In genomic region chr2:148686862-148687261, GRCm38 (mm10) we compare ENCODE assay signal across 24 mouse cellular contexts. TPM values are rescaled to one million over a fixed set of nuclear protein-coding genes. Genes with fewer than 3 reads are reported as not detected.
A peak's percentile ranks its signal among the peaks of the same experiment; 100 is the strongest.
DNase-seq lines count a peak whose midpoint lies in the region; ATAC-seq and TF ChIP-seq lines count a peak whose summit lies in the region.
"Had no signal": no experiment of that assay in that cellular context is flagged by ENCODE, and none has a peak within 500 bp of the region (broad histone marks: within the 10 kb centered on the region; RNA-seq: fewer than 3 reads in every experiment).

No protein-coding gene starts in this region.

- peak overlapping the region; percentile 89 for H3K27ac ChIP-seq in liver, adult 2 months (replicated peaks; ENCODE audit: insufficient read depth, low read depth, low read length)
- no peak overlapping the region for H3K27ac ChIP-seq in liver, embryonic 11.5 days (ENCODE audit: low read depth, low read length)
- peak overlapping the region; percentile 48; the same call in 1 of the 2 replicates for H3K27ac ChIP-seq in bone marrow macrophage, adult 2 months (ENCODE audit: insufficient read depth, low read depth, low read length)
- no peak overlapping the region for H3K27ac ChIP-seq in lung, postnatal 0 days (ENCODE audit: low read length)
- H3K27ac ChIP-seq: forebrain, embryonic 10.5 days; forebrain, embryonic 13.5 days; gastrocnemius, adult 2 months; hindbrain, embryonic 12.5 days; hindbrain, embryonic 15.5 days had no signal

- peaks cover 56% of the 10 kb centered on the region for H3K4me1 ChIP-seq in liver, adult 2 months (ENCODE audit: control insufficient read depth, insufficient read depth, low read length)
- peaks cover 5% of the 10 kb centered on the region; the same call in 1 of the 2 replicates for H3K4me1 ChIP-seq in liver, embryonic 11.5 days (replicated peaks; ENCODE audit: control insufficient read depth, insufficient read depth, low read length)
- peaks cover 46% of the 10 kb centered on the region for H3K4me1 ChIP-seq in bone marrow macrophage, adult 2 months (ENCODE audit: control insufficient read depth, insufficient read depth, low read length)
- H3K4me1 ChIP-seq in lung, postnatal 0 days (ENCODE audit: insufficient read depth, low read depth, low read length): peaks cover under 1% of the 10 kb centered on the region; the same call in 1 of the 2 replicates

- no peak for ATAC-seq in liver, embryonic 11.5 days (replicated peaks; ENCODE audit: low FRiP score)
- ATAC-seq in lung, postnatal 0 days: peak; percentile 77
- ATAC-seq: forebrain, embryonic 13.5 days; forebrain, embryonic 16.5 days; Patski had no signal

- no peak for TF ChIP-seq EP300 in lung, postnatal 0 days (IDR thresholded peaks at IDR 0.05)

- no peak overlapping the region for H3K9ac ChIP-seq in liver, adult 2 months (ENCODE audit: low read depth, low read length)
- no peak overlapping the region for H3K9ac ChIP-seq in liver, embryonic 11.5 days (ENCODE audit: low read depth, low read length)
- H3K9ac ChIP-seq in lung, postnatal 0 days (replicated peaks; ENCODE audit: low read depth): no peak overlapping the region
- H3K9ac ChIP-seq: forebrain, embryonic 13.5 days; hindbrain, embryonic 12.5 days; hindbrain, embryonic 15.5 days had no signal

- no peak overlapping the region for H3K4me2 ChIP-seq in liver, embryonic 11.5 days
- H3K4me2 ChIP-seq in lung, postnatal 0 days (replicated peaks; ENCODE audit: low read depth, low read length): no peak overlapping the region
- H3K4me2 ChIP-seq: forebrain, embryonic 13.5 days; heart, embryonic 11.5 days; hindbrain, embryonic 12.5 days; hindbrain, embryonic 15.5 days had no signal

- WGBS in liver, adult 2 months: 23% methylated on average over 1 of the region's 1 CpGs
- WGBS in liver, embryonic 11.5 days: 83% methylated on average over 1 of the region's 1 CpGs
- WGBS in lung, postnatal 0 days: 68% methylated on average over 1 of the region's 1 CpGs

- no peak overlapping the region for H3K4me3 ChIP-seq in liver, adult 2 months (ENCODE audit: insufficient read depth, low read depth, low read length)
- no peak overlapping the region for H3K4me3 ChIP-seq in liver, embryonic 11.5 days (ENCODE audit: low read depth, low read length)
- no peak overlapping the region for H3K4me3 ChIP-seq in bone marrow macrophage, adult 2 months (ENCODE audit: insufficient read depth, low read length)
- no peak overlapping the region for H3K4me3 ChIP-seq in lung, postnatal 0 days (ENCODE audit: low read depth, low read length)
- H3K4me3 ChIP-seq: forebrain, embryonic 10.5 days; forebrain, embryonic 13.5 days; gastrocnemius, adult 2 months; hindbrain, embryonic 12.5 days; hindbrain, embryonic 15.5 days had no signal

- H3K79me2 ChIP-seq in liver, adult 2 months (ENCODE audit: control insufficient read depth, insufficient read depth, low read length): peaks cover 17% of the 10 kb centered on the region; the same call in 1 of the 2 replicates

- no peak for TF ChIP-seq CTCF in liver, adult 2 months (IDR thresholded peaks at IDR 0.05; ENCODE audit: low read depth, low read length)
- TF ChIP-seq CTCF in bone marrow macrophage, adult 2 months (IDR thresholded peaks at IDR 0.05; ENCODE audit: low read depth, low read length): no peak
- TF ChIP-seq CTCF in lung, postnatal 0 days (IDR thresholded peaks at IDR 0.05): no peak

- peaks cover 35% of the 10 kb centered on the region for H3K36me3 ChIP-seq in liver, adult 2 months (ENCODE audit: control insufficient read depth, insufficient read depth, low read length)
- peaks cover 28% of the 10 kb centered on the region for H3K36me3 ChIP-seq in liver, embryonic 11.5 days (ENCODE audit: control insufficient read depth, insufficient read depth, low read length)
- H3K36me3 ChIP-seq in lung, postnatal 0 days (ENCODE audit: insufficient read depth, low read length): peaks cover 22% of the 10 kb centered on the region

- H3K27me3 ChIP-seq in liver, adult 2 months (ENCODE audit: control insufficient read depth, insufficient read depth, low read length): no peaks in the 10 kb centered on the region
- no peaks in the 10 kb centered on the region for H3K27me3 ChIP-seq in liver, embryonic 11.5 days (replicated peaks; ENCODE audit: control insufficient read depth, insufficient read depth, low read length)
- H3K27me3 ChIP-seq in lung, postnatal 0 days (replicated peaks; ENCODE audit: insufficient read depth, low read length): no peaks in the 10 kb centered on the region
- H3K27me3 ChIP-seq: CH12.LX; forebrain, embryonic 13.5 days; hindbrain, embryonic 12.5 days; hindbrain, embryonic 15.5 days; Patski had no signal

- H3K9me3 ChIP-seq in liver, embryonic 11.5 days (ENCODE audit: control insufficient read depth, low read length): no peaks in the 10 kb centered on the region
- no peaks in the 10 kb centered on the region for H3K9me3 ChIP-seq in lung, postnatal 0 days (ENCODE audit: low read length)
- H3K9me3 ChIP-seq: forebrain, embryonic 10.5 days; forebrain, embryonic 13.5 days; G1E; hindbrain, embryonic 12.5 days; hindbrain, embryonic 15.5 days had no signal

- no peak for TF ChIP-seq POLR2A in liver, adult 2 months (IDR thresholded peaks at IDR 0.05; ENCODE audit: extremely low read depth, insufficient read depth, low read length)
- no peak for TF ChIP-seq POLR2A in bone marrow macrophage, adult 2 months (IDR thresholded peaks at IDR 0.05; ENCODE audit: borderline replicate concordance, low read depth, low read length)

- DNase-seq in liver, adult 2 months (ENCODE audit: extremely low read depth, low read depth, low spot score): peak; percentile 45
- no peak for DNase-seq in liver, embryonic 11.5 days (ENCODE audit: low spot score)
- peak; percentile 58 for DNase-seq in lung, postnatal 0 days (ENCODE audit: low spot score)
- peak; percentile 54 for DNase-seq in lung, postnatal 25 days (ENCODE audit: low spot score)
- DNase-seq in cerebellum, postnatal 36 days: no peak
- no peak for DNase-seq in frontal cortex, postnatal 14 days (ENCODE audit: low spot score in 2 of 2)
- DNase-seq: adrenal gland, postnatal 10 days; adrenal gland, postnatal 36 days; B cell, adult 2 months; cerebellum, adult 11 months; cerebellum, adult 2 months; cerebellum, postnatal 10 days; gastrocnemius, adult 2 months; gastrocnemius, postnatal 14 days had no signal

RNA-seq across cellular contexts. Expression of gene Gzf1, which starts 6.0 kb away (rescaled TPM):
- total RNA-seq in liver, adult 2 months (2014; rRNA removed): 49.8 and 52.2 TPM in 2 replicates
- 13.7 and 13.9 TPM in 2 replicates for polyA plus RNA-seq in liver, adult 2 months (2012; rRNA removed)
- polyA plus RNA-seq in liver, embryonic 11.5 days (2014; fragmentation: Nextera tagmentation; extraction: Ambion mirVana): 16.7 and 18.4 TPM in 2 replicates
- polyA plus RNA-seq in bone marrow macrophage, adult 2 months (2012; ENCODE audit: insufficient read depth, insufficient read length, missing spikeins): 18.5 and 20.2 TPM in 2 replicates
- 21.3 and 23.7 TPM in 2 replicates for polyA plus RNA-seq in lung, postnatal 0 days (2015; fragmentation: Nextera tagmentation; extraction: Ambion mirVana)

RNA-seq across cellular contexts. Expression of gene Nxt1, which starts 14.5 kb away (rescaled TPM):
- total RNA-seq in liver, adult 2 months (2014; rRNA removed): 10.3 and 13.0 TPM in 2 replicates
- 11.7 and 15.0 TPM in 2 replicates for polyA plus RNA-seq in liver, adult 2 months (2012; rRNA removed)
- 104 and 108 TPM in 2 replicates for polyA plus RNA-seq in liver, embryonic 11.5 days (2014; fragmentation: Nextera tagmentation; extraction: Ambion mirVana)
- polyA plus RNA-seq in bone marrow macrophage, adult 2 months (2012; ENCODE audit: insufficient read depth, insufficient read length, missing spikeins): 20.7 and 22.8 TPM in 2 replicates
- polyA plus RNA-seq in lung, postnatal 0 days (2015; fragmentation: Nextera tagmentation; extraction: Ambion mirVana): 46.2 and 46.4 TPM in 2 replicates

RNA-seq across cellular contexts. Expression of gene Napb, which starts 45.4 kb away (rescaled TPM):
- total RNA-seq in liver, adult 2 months (2014; rRNA removed): 1.7 TPM in 2 replicates
- 0.54 and 0.57 TPM in 2 replicates for polyA plus RNA-seq in liver, adult 2 months (2012; rRNA removed)
- polyA plus RNA-seq in liver, embryonic 11.5 days (2014; fragmentation: Nextera tagmentation; extraction: Ambion mirVana): 1.4 and 1.5 TPM in 2 replicates
- polyA plus RNA-seq in bone marrow macrophage, adult 2 months (2012; ENCODE audit: insufficient read depth, insufficient read length, missing spikeins): 3.4 and 3.7 TPM in 2 replicates
- polyA plus RNA-seq in lung, postnatal 0 days (2015; fragmentation: Nextera tagmentation; extraction: Ambion mirVana): 1.4 TPM in 2 replicates
- polyA plus RNA-seq: G1E had no signal

Comparison
In these comparisons a context has a peak if more than half of its experiments do, and no peak if none do; other contexts are left out.
1. DNase-seq: peak in liver, adult 2 months (single experiment), lung, postnatal 0 days (single experiment) and lung, postnatal 25 days (single experiment); none in liver, embryonic 11.5 days (single experiment), cerebellum, postnatal 36 days (0 of 2) and frontal cortex, postnatal 14 days (0 of 2).
2. H3K27ac ChIP-seq: peak in liver, adult 2 months (single experiment) and bone marrow macrophage, adult 2 months (single experiment); none in liver, embryonic 11.5 days (single experiment) and lung, postnatal 0 days (single experiment).